Mouse (Mus musculus): Measurements from ENCODE around the gene Focad. TPM values are rescaled to one million over a fixed set of nuclear protein-coding genes. Genes with fewer than 3 reads are reported as not detected.
A peak's percentile ranks its signal among the peaks of the same experiment; 100 is the strongest.

Gene Focad
- polyA plus RNA-seq, 1 experiment, result 16.1 TPM

GRCm38 (mm10) chr4:88432412-88433024 lies 338.1 kb downstream of the Focad start:
- Histone ChIP-seq H3K4me3 (ENCODE audit: insufficient read depth, low read length) (no peak overlapping the region), H3K27ac (ENCODE audit: insufficient read depth, low read length) (no peak overlapping the region), H3K4me1 (ENCODE audit: control insufficient read depth, insufficient read depth, low read length) (peaks cover 5% of the 10 kb centered on the region; the same call in 1 of the 2 replicates)
- TF ChIP-seq CTCF (IDR thresholded peaks at IDR 0.05; ENCODE audit: borderline replicate concordance, insufficient read depth, low read length) (no peak), POLR2A (IDR thresholded peaks at IDR 0.05; ENCODE audit: low read depth, low read length) (no peak)

GRCm38 (mm10) chr4:88436593-88437165 lies 342.2 kb downstream of the Focad start:
- Histone ChIP-seq H3K4me3 (ENCODE audit: insufficient read depth, low read length) (no peak overlapping the region), H3K4me1 (ENCODE audit: control insufficient read depth, insufficient read depth, low read length) (peaks cover 11% of the 10 kb centered on the region; the same call in 1 of the 2 replicates), H3K27ac (ENCODE audit: insufficient read depth, low read length) (peak overlapping the region; percentile 76)
- TF ChIP-seq CTCF (IDR thresholded peaks at IDR 0.05; ENCODE audit: borderline replicate concordance, insufficient read depth, low read length) (no peak), POLR2A (IDR thresholded peaks at IDR 0.05; ENCODE audit: low read depth, low read length) (no peak)

- Histone ChIP-seq H3K4me3 (ENCODE audit: insufficient read depth, low read length) (no peak overlapping the region), H3K4me1 (ENCODE audit: control insufficient read depth, insufficient read depth, low read length) (peaks cover 11% of the 10 kb centered on the region; the same call in 1 of the 2 replicates), H3K27ac (ENCODE audit: insufficient read depth, low read length) (peak overlapping the region; percentile 76)
- TF ChIP-seq CTCF (IDR thresholded peaks at IDR 0.05; ENCODE audit: borderline replicate concordance, insufficient read depth, low read length), result no peak
- no peak for TF ChIP-seq POLR2A (IDR thresholded peaks at IDR 0.05; ENCODE audit: low read depth, low read length)
Observed at GRCm38 (mm10) chr4:88437166-88437565, 342.7 kb downstream of the Focad start.

- TF ChIP-seq POLR2A (IDR thresholded peaks at IDR 0.05; ENCODE audit: low read depth, low read length) (no peak), CTCF (IDR thresholded peaks at IDR 0.05; ENCODE audit: borderline replicate concordance, insufficient read depth, low read length) (no peak)
- no peak overlapping the region for H3K4me3 ChIP-seq (ENCODE audit: insufficient read depth, low read length)
- peak overlapping the region; percentile 71 for H3K27ac ChIP-seq (ENCODE audit: insufficient read depth, low read length)
- H3K4me1 ChIP-seq (ENCODE audit: control insufficient read depth, insufficient read depth, low read length), result peaks cover 11% of the 10 kb centered on the region; the same call in 1 of the 2 replicates
Observed at GRCm38 (mm10) chr4:88437917-88438316, 343.5 kb downstream of the Focad start.

- H3K4me3 ChIP-seq (ENCODE audit: insufficient read depth, low read length), result peak within 1 kb of the TSS; percentile 49
- peak within 1 kb of the TSS; percentile 71 for H3K27ac ChIP-seq (ENCODE audit: insufficient read depth, low read length)
- peaks cover 11% of the 10 kb centered on the region; the same call in 1 of the 2 replicates for H3K4me1 ChIP-seq (ENCODE audit: control insufficient read depth, insufficient read depth, low read length)
- TF ChIP-seq CTCF (IDR thresholded peaks at IDR 0.05; ENCODE audit: borderline replicate concordance, insufficient read depth, low read length) (no peak), POLR2A (IDR thresholded peaks at IDR 0.05; ENCODE audit: low read depth, low read length) (peak; percentile 64)
Observed at GRCm38 (mm10) chr4:88438326-88438989, 344.0 kb downstream of the Focad start, which contains the start of gene Hacd4. Gene Hacd4, minus strand, starts transcription at chr4:88438928.

- H3K27ac ChIP-seq (ENCODE audit: insufficient read depth, low read length), result no peak overlapping the region
- H3K4me3 ChIP-seq (ENCODE audit: insufficient read depth, low read length), result no peak overlapping the region
- peaks cover 11% of the 10 kb centered on the region; the same call in 1 of the 2 replicates for H3K4me1 ChIP-seq (ENCODE audit: control insufficient read depth, insufficient read depth, low read length)
- TF ChIP-seq POLR2A (IDR thresholded peaks at IDR 0.05; ENCODE audit: low read depth, low read length), result no peak
- no peak for TF ChIP-seq CTCF (IDR thresholded peaks at IDR 0.05; ENCODE audit: borderline replicate concordance, insufficient read depth, low read length)
Observed at GRCm38 (mm10) chr4:88438990-88439329, 344.5 kb downstream of the Focad start.

- Histone ChIP-seq H3K27ac (ENCODE audit: insufficient read depth, low read length) (no peak overlapping the region), H3K4me1 (ENCODE audit: control insufficient read depth, insufficient read depth, low read length) (peaks cover 11% of the 10 kb centered on the region; the same call in 1 of the 2 replicates), H3K4me3 (ENCODE audit: insufficient read depth, low read length) (no peak overlapping the region)
- TF ChIP-seq CTCF (IDR thresholded peaks at IDR 0.05; ENCODE audit: borderline replicate concordance, insufficient read depth, low read length), result no peak
Observed at GRCm38 (mm10) chr4:88439669-88440123, 345.3 kb downstream of the Focad start.

GRCm38 (mm10) chr4:88440814-88441213 lies 346.4 kb downstream of the Focad start:
- Histone ChIP-seq H3K4me3 (ENCODE audit: insufficient read depth, low read length) (no peak overlapping the region), H3K27ac (ENCODE audit: insufficient read depth, low read length) (no peak overlapping the region), H3K4me1 (ENCODE audit: control insufficient read depth, insufficient read depth, low read length) (peaks cover 11% of the 10 kb centered on the region; the same call in 1 of the 2 replicates)
- TF ChIP-seq POLR2A (IDR thresholded peaks at IDR 0.05; ENCODE audit: low read depth, low read length), result no peak
- no peak for TF ChIP-seq CTCF (IDR thresholded peaks at IDR 0.05; ENCODE audit: borderline replicate concordance, insufficient read depth, low read length)

- H3K4me3 ChIP-seq (ENCODE audit: insufficient read depth, low read length), result no peak overlapping the region
- no peak for TF ChIP-seq POLR2A (IDR thresholded peaks at IDR 0.05; ENCODE audit: low read depth, low read length)
- no peak for TF ChIP-seq CTCF (IDR thresholded peaks at IDR 0.05; ENCODE audit: borderline replicate concordance, insufficient read depth, low read length)
- peak overlapping the region; percentile 85 for H3K27ac ChIP-seq (ENCODE audit: insufficient read depth, low read length)
- H3K4me1 ChIP-seq (ENCODE audit: control insufficient read depth, insufficient read depth, low read length), result peaks cover 10% of the 10 kb centered on the region
Observed at GRCm38 (mm10) chr4:88448976-88449375, 354.5 kb downstream of the Focad start.

Measured in embryonic fibroblast, embryonic 13.5 days (primary cell).